Mouse (Mus musculus) lung, postnatal 25 days (tissue): Measurements from ENCODE around the gene Tchhl1.
"Not testable (repeated sequence)": the region's sequence is repeated elsewhere in the genome, so short reads cannot be mapped to it uniquely, and the experiment has no call there.

ENCODE experiments used
- DNase-seq: peaks from one replicate; pipeline ENCODE4 v3.0.0; 2022; ENCODE audit warnings: low spot score

Tchhl1 gene

GRCm38 (mm10) chr3:93468561-93468960 is at the start of gene Tchhl1:
Gene Tchhl1 (plus strand): TSS chr3:93468754.
- no peak for DNase-seq

GRCm38 (mm10) chr3:93431673-93432072 is 36.9 kb upstream of the Tchhl1 start:
- no peak for DNase-seq

- DNase-seq, result no peak
These were observed 26.5 kb upstream of the Tchhl1 start, which contains the start of gene Tchh for GRCm38 (mm10) chr3:93442030-93442429. Gene Tchh (plus strand): TSS chr3:93442330.

- DNase-seq, result peak; percentile 9
These were observed 25.0 kb upstream of the Tchhl1 start for GRCm38 (mm10) chr3:93443501-93444101.

- DNase-seq, result peak; percentile 58
These were observed 24.0 kb upstream of the Tchhl1 start for GRCm38 (mm10) chr3:93444343-93445164.

GRCm38 (mm10) chr3:93445165-93445705 is 23.3 kb upstream of the Tchhl1 start:
- no peak for DNase-seq

- DNase-seq, result peak; percentile 12
These were observed 22.3 kb upstream of the Tchhl1 start for GRCm38 (mm10) chr3:93446128-93446755.

GRCm38 (mm10) chr3:93446756-93447137 is 21.8 kb upstream of the Tchhl1 start:
- DNase-seq, result not testable (repeated sequence)

- peak; percentile 68 for DNase-seq
These were observed 21.3 kb upstream of the Tchhl1 start for GRCm38 (mm10) chr3:93447138-93447841.

- DNase-seq, result no peak
These were observed 2.0 kb upstream of the Tchhl1 start for GRCm38 (mm10) chr3:93466556-93466955.

- DNase-seq, result no peak
These were observed 1.4 kb upstream of the Tchhl1 start for GRCm38 (mm10) chr3:93467130-93467529.

- DNase-seq, result peak; percentile 12
These were observed 1.1 kb downstream of the Tchhl1 start for GRCm38 (mm10) chr3:93469629-93470028.

GRCm38 (mm10) chr3:93480053-93480452 is 11.5 kb downstream of the Tchhl1 start:
- DNase-seq, result no peak

- DNase-seq, result no peak
These were observed 13.5 kb downstream of the Tchhl1 start for GRCm38 (mm10) chr3:93481982-93482616.

GRCm38 (mm10) chr3:93485611-93486010 is 17.1 kb downstream of the Tchhl1 start:
- no peak for DNase-seq

- DNase-seq, result no peak
These were observed 20.0 kb downstream of the Tchhl1 start for GRCm38 (mm10) chr3:93488541-93488940.

- no peak for DNase-seq
These were observed 23.6 kb downstream of the Tchhl1 start for GRCm38 (mm10) chr3:93492176-93492575.

GRCm38 (mm10) chr3:93493992-93494391 is 25.4 kb downstream of the Tchhl1 start:
- DNase-seq, result peak; percentile 73

- not testable (repeated sequence) for DNase-seq
These were observed 26.2 kb downstream of the Tchhl1 start for GRCm38 (mm10) chr3:93494774-93495173.

- no peak for DNase-seq
These were observed 28.6 kb downstream of the Tchhl1 start for GRCm38 (mm10) chr3:93497131-93497530.

GRCm38 (mm10) chr3:93499129-93499528 is 30.6 kb downstream of the Tchhl1 start:
- no peak for DNase-seq
